ENCODE assay signal across 9 mouse cellular contexts in the genomic region with DNA sequence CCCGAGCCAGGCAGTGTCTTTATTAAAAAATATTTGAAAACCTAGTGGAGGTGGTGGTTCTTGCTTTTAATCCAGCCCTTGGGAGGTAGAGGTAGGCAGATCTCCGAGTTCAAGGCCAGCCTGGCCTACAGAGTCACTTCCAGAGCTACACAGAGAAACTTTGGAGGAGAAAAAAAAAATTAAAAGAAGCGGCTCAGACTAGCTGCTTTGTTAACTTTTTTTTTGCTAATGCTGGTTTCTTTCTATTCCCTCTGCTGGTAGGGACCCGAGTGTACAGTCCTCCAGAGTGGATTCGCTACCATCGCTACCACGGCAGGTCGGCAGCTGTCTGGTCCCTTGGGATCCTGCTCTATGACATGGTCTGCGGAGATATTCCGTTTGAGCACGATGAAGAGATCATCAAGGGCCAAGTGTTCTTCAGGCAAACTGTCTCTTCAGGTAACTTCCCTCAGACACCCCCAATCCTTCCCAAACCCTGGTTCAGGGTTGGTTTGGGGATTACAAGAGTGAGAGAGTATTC. TPM values are rescaled to one million over a fixed set of nuclear protein-coding genes. Genes with fewer than 3 reads are reported as not detected.
DNase-seq lines count a peak whose midpoint lies in the region; ATAC-seq and TF ChIP-seq lines count a peak whose summit lies in the region.
"Had no signal": no experiment of that assay in that cellular context is flagged by ENCODE, and none has a peak within 500 bp of the region (broad histone marks: within the 10 kb centered on the region; RNA-seq: fewer than 3 reads in every experiment).

No protein-coding gene starts in this region.

- H3K4me2 ChIP-seq in heart, embryonic 14.5 days (ENCODE audit: low read length) = peak overlapping the region; percentile 68
- peak overlapping the region; percentile 74 for H3K4me2 ChIP-seq in embryonic facial prominence, embryonic 12.5 days (replicated peaks)
- H3K4me2 ChIP-seq in liver, embryonic 14.5 days (ENCODE audit: low read depth) = peak overlapping the region; percentile 89

- ATAC-seq in heart, embryonic 14.5 days (ENCODE audit: insufficient number of reproducible peaks, insufficient read depth, low FRiP score, low read depth) = no peak
- no peak for ATAC-seq in embryonic facial prominence, embryonic 12.5 days (ENCODE audit: insufficient number of reproducible peaks, insufficient read depth, low FRiP score, low TSS enrichment)
- no peak for ATAC-seq in liver, embryonic 14.5 days (ENCODE audit: insufficient read depth)

- intact Hi-C loops in gastrocnemius, postnatal 36 days (cut with DNase I) = loop anchor here (5.0 kb wide), 1 partner anchor 36 kb away; no protein-coding TSS in a partner anchor
- intact Hi-C loops in left cerebral cortex, postnatal 14 days (cut with DNase I) = loop anchor here (2.0 to 5.0 kb wide), 2 partner anchors 56 to 97 kb away; no protein-coding TSS in a partner anchor

- peaks cover 23% of the 10 kb centered on the region for H3K36me3 ChIP-seq in heart, embryonic 14.5 days (ENCODE audit: control insufficient read depth, insufficient read depth, low read length)
- H3K36me3 ChIP-seq in embryonic facial prominence, embryonic 12.5 days = peaks cover 19% of the 10 kb centered on the region
- H3K36me3 ChIP-seq in liver, embryonic 14.5 days (replicated peaks; ENCODE audit: control insufficient read depth, insufficient read depth, low read depth) = peaks cover 53% of the 10 kb centered on the region

- H3K4me3 ChIP-seq in heart, embryonic 14.5 days (ENCODE audit: control insufficient read depth in 1 of 2, insufficient read depth in 1 of 2, low read depth in 1 of 2, low read length in 2 of 2) = peak overlapping the region in 1 of 2 experiments; percentile 67; a peak in 2 of 4 replicates
- peak overlapping the region; percentile 81 for H3K4me3 ChIP-seq in embryonic facial prominence, embryonic 12.5 days
- peak overlapping the region; percentile 89 to 90 for H3K4me3 ChIP-seq in liver, embryonic 14.5 days (ENCODE audit: insufficient read depth in 1 of 2, low read depth in 2 of 2, low read length in 2 of 2)

- no peak for TF ChIP-seq CTCF in liver, embryonic 14.5 days (IDR thresholded peaks at IDR 0.05; ENCODE audit: low read depth)

- WGBS in heart, embryonic 14.5 days = 78% methylated on average over 11 of the region's 11 CpGs
- WGBS in embryonic facial prominence, embryonic 12.5 days = 76% methylated on average over 11 of the region's 11 CpGs
- 63% methylated on average over 11 of the region's 11 CpGs for WGBS in liver, embryonic 14.5 days (ENCODE audit: insufficient replicate concordance)

- H3K4me1 ChIP-seq in heart, embryonic 14.5 days (ENCODE audit: control insufficient read depth in 2 of 2, insufficient read depth in 2 of 2, low read length in 2 of 2) = peaks cover 1 to 14% of the 10 kb centered on the region in 2 experiments
- H3K4me1 ChIP-seq in embryonic facial prominence, embryonic 12.5 days = peaks cover 12% of the 10 kb centered on the region
- peaks cover 28 to 48% of the 10 kb centered on the region in 2 experiments for H3K4me1 ChIP-seq in liver, embryonic 14.5 days (replicated peaks; ENCODE audit: control insufficient read depth in 2 of 2, insufficient read depth in 2 of 2, low read length in 1 of 2)

- no peak overlapping the region for H3K27ac ChIP-seq in heart, embryonic 14.5 days (replicated peaks in 1 of 2; ENCODE audit: control insufficient read depth in 1 of 2, insufficient read depth in 1 of 2, low read depth in 2 of 2, low read length in 2 of 2)
- H3K27ac ChIP-seq in embryonic facial prominence, embryonic 12.5 days = peak overlapping the region; percentile 63; the same call in 1 of the 2 replicates
- peak overlapping the region; percentile 85 for H3K27ac ChIP-seq in liver, embryonic 14.5 days

- H3K9me3 ChIP-seq in heart, embryonic 14.5 days (ENCODE audit: control insufficient read depth, low read length) = no peaks in the 10 kb centered on the region
- H3K9me3 ChIP-seq in embryonic facial prominence, embryonic 12.5 days = no peaks in the 10 kb centered on the region
- no peaks in the 10 kb centered on the region for H3K9me3 ChIP-seq in liver, embryonic 14.5 days (ENCODE audit: control insufficient read depth, low read length)

- TF ChIP-seq EP300 in liver, embryonic 14.5 days (IDR thresholded peaks at IDR 0.05; ENCODE audit: low read depth) = no peak

- H3K27me3 ChIP-seq in heart, embryonic 14.5 days (ENCODE audit: control insufficient read depth, insufficient read depth, low read length) = no peaks in the 10 kb centered on the region
- no peaks in the 10 kb centered on the region for H3K27me3 ChIP-seq in embryonic facial prominence, embryonic 12.5 days
- H3K27me3 ChIP-seq in liver, embryonic 14.5 days (ENCODE audit: control insufficient read depth, insufficient read depth, low read length) = no peaks in the 10 kb centered on the region

- peak overlapping the region; percentile 12; the same call in 1 of the 2 replicates for H3K9ac ChIP-seq in heart, embryonic 14.5 days (ENCODE audit: low read length)
- H3K9ac ChIP-seq in embryonic facial prominence, embryonic 12.5 days = peak overlapping the region; percentile 44; the same call in 1 of the 2 replicates
- H3K9ac ChIP-seq in liver, embryonic 14.5 days (replicated peaks) = peak overlapping the region; percentile 100

- DNase-seq in heart, adult 9 months (ENCODE audit: low spot score in 2 of 2) = no peak
- DNase-seq in CD4-positive helper T cell, adult 2 months (ENCODE audit: low read depth, low spot score) = peak; percentile 53
- DNase-seq in liver, embryonic 14.5 days (ENCODE audit: low read depth in 3 of 3, low spot score in 3 of 3) = no peak
- no peak for DNase-seq in gastrocnemius, postnatal 36 days
- no peak for DNase-seq in right cerebral cortex, postnatal 36 days (ENCODE audit: low spot score in 2 of 2)
- no peak for DNase-seq in left cerebral cortex, postnatal 14 days (ENCODE audit: low spot score in 2 of 2)

RNA-seq across cellular contexts. Expression of gene Pim1, which starts 3.0 kb away (rescaled TPM):
- 14.1 and 16.5 TPM in 2 replicates for polyA plus RNA-seq in heart, embryonic 14.5 days (2014; fragmentation: Nextera tagmentation; extraction: Ambion mirVana)
- polyA plus RNA-seq in embryonic facial prominence, embryonic 12.5 days (2016; fragmentation: Nextera tagmentation; extraction: Ambion mirVana) = 20.1 and 20.3 TPM in 2 replicates
- 61.4 and 64.5 TPM in 2 replicates for polyA plus RNA-seq in liver, embryonic 14.5 days (2012; rRNA removed)
- 60.4 and 69.9 TPM in 2 replicates for polyA plus RNA-seq in liver, embryonic 14.5 days (2014; fragmentation: Nextera tagmentation; extraction: Ambion mirVana)
- total RNA-seq in gastrocnemius, postnatal 36 days (2021) = 10 to 100 TPM; 13.6 to 16.3 TPM
- 1 to 10 TPM; 3.4 to 4.2 TPM for total RNA-seq in left cerebral cortex, postnatal 14 days (2021)

RNA-seq across cellular contexts. Expression of gene Gm17657, which starts 55.9 kb away (rescaled TPM):
- polyA plus RNA-seq in heart, embryonic 14.5 days (2014; fragmentation: Nextera tagmentation; extraction: Ambion mirVana) = not detected in 2 replicates
- not detected in 2 replicates for polyA plus RNA-seq in embryonic facial prominence, embryonic 12.5 days (2016; fragmentation: Nextera tagmentation; extraction: Ambion mirVana)
- polyA plus RNA-seq in liver, embryonic 14.5 days (2012; rRNA removed) = not detected in 2 replicates
- polyA plus RNA-seq in liver, embryonic 14.5 days (2014; fragmentation: Nextera tagmentation; extraction: Ambion mirVana) = not detected in 2 replicates
- total RNA-seq in gastrocnemius, postnatal 36 days (2021) = not detected
- not detected for total RNA-seq in left cerebral cortex, postnatal 14 days (2021)
- polyA plus RNA-seq: lung, adult 2 months had no signal

RNA-seq across cellular contexts. Expression of gene Tbc1d22b, which starts 56.1 kb away (rescaled TPM):
- polyA plus RNA-seq in heart, embryonic 14.5 days (2014; fragmentation: Nextera tagmentation; extraction: Ambion mirVana) = 8.1 and 10.2 TPM in 2 replicates
- polyA plus RNA-seq in embryonic facial prominence, embryonic 12.5 days (2016; fragmentation: Nextera tagmentation; extraction: Ambion mirVana) = 19.0 and 19.1 TPM in 2 replicates
- 3.3 and 3.6 TPM in 2 replicates for polyA plus RNA-seq in liver, embryonic 14.5 days (2012; rRNA removed)
- 2.3 and 2.9 TPM in 2 replicates for polyA plus RNA-seq in liver, embryonic 14.5 days (2014; fragmentation: Nextera tagmentation; extraction: Ambion mirVana)
- total RNA-seq in gastrocnemius, postnatal 36 days (2021) = 1 to 10 TPM; 7.3 to 9.1 TPM
- total RNA-seq in left cerebral cortex, postnatal 14 days (2021) = 10 to 100 TPM; 44.1 to 47.0 TPM

RNA-seq across cellular contexts. Expression of gene Tmem217, which starts 58.7 kb away (rescaled TPM):
- 0.41 TPM in 1 of 2 replicates, not detected in the other for polyA plus RNA-seq in heart, embryonic 14.5 days (2014; fragmentation: Nextera tagmentation; extraction: Ambion mirVana)
- polyA plus RNA-seq in embryonic facial prominence, embryonic 12.5 days (2016; fragmentation: Nextera tagmentation; extraction: Ambion mirVana) = 1.8 and 2.4 TPM in 2 replicates
- polyA plus RNA-seq in liver, embryonic 14.5 days (2012; rRNA removed) = 0.09 TPM in 1 of 2 replicates, not detected in the other
- polyA plus RNA-seq in liver, embryonic 14.5 days (2014; fragmentation: Nextera tagmentation; extraction: Ambion mirVana) = not detected in 2 replicates
- not detected for total RNA-seq in gastrocnemius, postnatal 36 days (2021)
- total RNA-seq in left cerebral cortex, postnatal 14 days (2021) = under 1 TPM in 1 of 2 experiments, not detected in 1; 0.68 TPM

Comparison
In these comparisons a context has a peak if more than half of its experiments do, and no peak if none do; other contexts are left out.
1. H3K27ac ChIP-seq: peak in embryonic facial prominence, embryonic 12.5 days (single experiment) and liver, embryonic 14.5 days (single experiment); none in heart, embryonic 14.5 days (0 of 2).
2. H3K9ac ChIP-seq: peak in every context shown above with its lines; median percentile 100 in liver, embryonic 14.5 days; 44 in embryonic facial prominence, embryonic 12.5 days; 12 in heart, embryonic 14.5 days.
3. Peak in every context shown above with its lines, with median percentiles within 50 percentile points of each other: H3K4me2 ChIP-seq.